Mouse (Mus musculus) kidney, adult 10 weeks (tissue): Measurements from ENCODE around the gene Idua. TPM values are rescaled to one million over a fixed set of nuclear protein-coding genes. Genes with fewer than 3 reads are reported as not detected.

Experiments used
- polyA plus RNA-seq: library from polyadenylated mRNA; stranded (reverse); fragments of 350-450 nt; fragmentation: Illumina TruSeq; extraction: RNeasy Lipid Tissue Mini Kit (QIAGEN cat#74804); gene quantifications from one replicate; pipeline ENCODE4 v1.2.3, GENCODE M21; 2014; ENCODE audit warnings: low read depth, low replicate concordance

Idua gene
- polyA plus RNA-seq = 5.1 TPM

GRCm38 (mm10) chr5:108659698-108660631 lies at the start of gene Idua:
Gene Idua, plus strand, starts transcription at chr5:108660331.

GRCm38 (mm10) chr5:108629634-108630483 lies 30.3 kb upstream of the Idua start, which contains the start of the genes Gak and Tmem175:
Gene Gak, minus strand, starts transcription at chr5:108629755.
Gene Tmem175, plus strand, starts transcription at chr5:108629770.

GRCm38 (mm10) chr5:108668977-108669936 lies 9.1 kb downstream of the Idua start, which contains the start of gene Dgkq:
Gene Dgkq, minus strand, starts transcription at chr5:108669672.

GRCm38 (mm10) chr5:108675251-108675816 lies 15.2 kb downstream of the Idua start, which contains the start of gene Slc26a1:
Gene Slc26a1, minus strand, starts transcription at chr5:108675569.

GRCm38 (mm10) chr5:108692271-108692670 lies 32.1 kb downstream of the Idua start, which contains the start of gene Fgfrl1:
Gene Fgfrl1, plus strand, starts transcription at chr5:108692382.

Other genes with a start within 250 kb of the Idua start
- 147 TPM for gene Atp5k, start 225.9 kb upstream of the Idua start, polyA plus RNA-seq
- 0.73 TPM for gene Mfsd7a, start 211.4 kb upstream of the Idua start, polyA plus RNA-seq
- 19.9 TPM for gene Pcgf3, start 199.1 kb upstream of the Idua start, polyA plus RNA-seq
- gene Cplx1, start 110.3 kb upstream of the Idua start, polyA plus RNA-seq = not detected
- 55.0 TPM for gene Gak, start 30.6 kb upstream of the Idua start, polyA plus RNA-seq
- 24.1 TPM for gene Tmem175, start 30.6 kb upstream of the Idua start, polyA plus RNA-seq
- gene Dgkq, start 9.3 kb downstream of the Idua start, polyA plus RNA-seq = 9.8 TPM
- gene Slc26a1, start 15.2 kb downstream of the Idua start, polyA plus RNA-seq = 13.5 TPM
- gene Fgfrl1, start 32.1 kb downstream of the Idua start, polyA plus RNA-seq = 4.3 TPM
- not detected for gene Rnf212, start 114.7 kb downstream of the Idua start, polyA plus RNA-seq
- not detected for gene Tmed11, start 135.0 kb downstream of the Idua start, polyA plus RNA-seq
- gene Vmn2r8, start 148.5 kb downstream of the Idua start, polyA plus RNA-seq = not detected
- not detected for gene Vmn2r9, start 192.3 kb downstream of the Idua start, polyA plus RNA-seq